Mouse (Mus musculus) mouse embryonic stem cell (cell line): Measurements from ENCODE around the gene Tor4a.

Source experiments
- in situ Hi-C, 2 experiments: fragments of 300-500 bp; cut with MboI; formaldehyde crosslinking; loops; 1 replicate in 1 of 2; 3 replicates in 1 of 2; pipeline ENCODE4 v1.14.3; 2019 to 2020; ENCODE audit warnings: low sequenced_read_pairs in 2 of 2, low pct_unique_long_range_greater_than_20kb in 1 of 2, mixed read lengths in 1 of 2; ENCODE audit not compliant: unreplicated experiment in 1 of 2

The Tor4a gene

GRCm38 (mm10) chr2:25196172-25196954 is at the start of gene Tor4a:
Tor4a (minus strand) TSS chr2:25196886.
- in situ Hi-C loops = loop anchor here in 1 of 2 experiments (10.0 kb wide), 1 partner anchor 58 kb away; the partner anchor contains the start of gene Tmem203

GRCm38 (mm10) chr2:25244144-25244543 is 47.5 kb upstream of the Tor4a start:
- in situ Hi-C loops = no loop called here

GRCm38 (mm10) chr2:25243342-25243741 is 46.7 kb upstream of the Tor4a start:
- in situ Hi-C loops = no loop called here

- in situ Hi-C loops = no loop called here
Measured at GRCm38 (mm10) chr2:25242101-25242506, 45.4 kb upstream of the Tor4a start, which contains the start of the genes Rnf208 and Cysrt1. Rnf208 (plus strand) TSS chr2:25242255. Cysrt1 (minus strand) TSS chr2:25242452.

GRCm38 (mm10) chr2:25241438-25241775 is 44.7 kb upstream of the Tor4a start:
- in situ Hi-C loops = no loop called here

GRCm38 (mm10) chr2:25240723-25241437 is 44.2 kb upstream of the Tor4a start:
- in situ Hi-C loops = no loop called here

- in situ Hi-C loops = no loop called here
Measured at GRCm38 (mm10) chr2:25240310-25240709, 43.6 kb upstream of the Tor4a start.

GRCm38 (mm10) chr2:25239766-25240165 is 43.1 kb upstream of the Tor4a start:
- in situ Hi-C loops = no loop called here

- in situ Hi-C loops = no loop called here
Measured at GRCm38 (mm10) chr2:25238106-25238505, 41.4 kb upstream of the Tor4a start.

- in situ Hi-C loops = no loop called here
Measured at GRCm38 (mm10) chr2:25237522-25237921, 40.8 kb upstream of the Tor4a start.

- in situ Hi-C loops = no loop called here
Measured at GRCm38 (mm10) chr2:25236614-25237013, 39.9 kb upstream of the Tor4a start, which contains the start of gene Rnf224. Rnf224 (minus strand) TSS chr2:25236787.

- in situ Hi-C loops = no loop called here
Measured at GRCm38 (mm10) chr2:25234551-25235220, 38.0 kb upstream of the Tor4a start.

- in situ Hi-C loops = no loop called here
Measured at GRCm38 (mm10) chr2:25234050-25234449, 37.4 kb upstream of the Tor4a start, which contains the start of gene Slc34a3. Slc34a3 (minus strand) TSS chr2:25234364.

- in situ Hi-C loops = no loop called here
Measured at GRCm38 (mm10) chr2:25233421-25233820, 36.7 kb upstream of the Tor4a start.

GRCm38 (mm10) chr2:25231038-25231437 is 34.4 kb upstream of the Tor4a start:
- in situ Hi-C loops = no loop called here

- in situ Hi-C loops = no loop called here
Measured at GRCm38 (mm10) chr2:25230581-25230980, 33.9 kb upstream of the Tor4a start.

- in situ Hi-C loops = no loop called here
Measured at GRCm38 (mm10) chr2:25229582-25229981, 32.9 kb upstream of the Tor4a start.

- in situ Hi-C loops = no loop called here
Measured at GRCm38 (mm10) chr2:25228995-25229530, 32.4 kb upstream of the Tor4a start.

- in situ Hi-C loops = no loop called here
Measured at GRCm38 (mm10) chr2:25228431-25228889, 31.8 kb upstream of the Tor4a start.
